ENCODE assay signal across 10 mouse cellular contexts in the genomic region with DNA sequence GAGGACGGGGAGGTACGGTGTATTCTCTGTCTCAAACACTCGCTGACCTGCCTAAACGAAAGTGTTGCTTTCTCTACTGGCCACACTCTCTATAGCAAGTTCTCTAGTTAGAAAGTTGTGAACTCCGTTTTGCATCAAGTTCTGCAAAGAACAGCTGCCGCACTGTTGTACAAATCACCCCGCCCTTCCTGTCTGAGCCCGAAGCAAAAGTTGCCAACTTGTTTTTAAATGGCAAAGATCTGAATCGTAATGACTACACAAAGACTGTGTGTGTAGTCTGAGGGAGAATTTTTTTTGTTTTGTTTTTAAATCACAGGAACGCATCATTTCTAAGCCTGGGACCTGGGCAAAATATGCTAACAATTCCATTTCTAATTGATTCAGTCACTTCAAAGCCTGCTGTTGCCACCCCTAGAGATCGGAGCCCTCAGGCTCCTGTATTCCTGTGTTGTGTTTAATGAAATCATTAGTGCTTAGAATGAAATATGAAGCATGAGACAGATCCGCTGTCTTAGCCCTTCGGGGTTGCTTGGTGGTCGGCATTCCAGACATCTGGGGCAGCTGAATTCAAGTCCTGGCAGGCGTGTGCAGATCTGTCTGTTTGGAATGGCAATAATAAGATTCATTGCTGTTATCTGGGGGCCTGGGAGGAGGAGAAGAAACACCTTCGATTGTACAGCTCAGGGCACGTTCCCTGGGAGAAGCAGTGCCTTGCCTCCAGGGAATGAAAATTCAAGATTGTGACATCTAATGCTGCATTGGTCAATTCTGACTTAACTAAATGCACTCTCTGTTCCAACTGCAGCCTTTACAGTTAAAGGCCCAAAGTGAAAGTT. TPM values are rescaled to one million over a fixed set of nuclear protein-coding genes. Genes with fewer than 3 reads are reported as not detected.
DNase-seq lines count a peak whose midpoint lies in the region; ATAC-seq and TF ChIP-seq lines count a peak whose summit lies in the region.
"Had no signal": no experiment of that assay in that cellular context is flagged by ENCODE, and none has a peak within 500 bp of the region (broad histone marks: within the 10 kb centered on the region; RNA-seq: fewer than 3 reads in every experiment).

No protein-coding gene starts in this region.

- no peaks in the 10 kb centered on the region for H3K4me1 ChIP-seq in MEL (ENCODE audit: control insufficient read depth in 1 of 2, insufficient read depth in 2 of 2, low read length in 2 of 2)
- H3K4me1 ChIP-seq in heart, embryonic 16.5 days (ENCODE audit: control insufficient read depth, insufficient read depth, low read length) = no peaks in the 10 kb centered on the region
- H3K4me1 ChIP-seq: megakaryocyte, embryonic 14.5 days had no signal

- TF ChIP-seq EP300 in MEL (IDR thresholded peaks at IDR 0.05; ENCODE audit: low read depth in 1 of 2, low read length in 2 of 2) = no peak

- peak overlapping the region; percentile 43 for H3K4me2 ChIP-seq in heart, embryonic 16.5 days (ENCODE audit: low read depth, low read length)

- peak; percentile 28 for DNase-seq in embryo, embryonic 10 days (ENCODE audit: low spot score)
- DNase-seq in embryo, embryonic 9.5 days (ENCODE audit: extremely low spot score) = no peak
- peak; percentile 25 for DNase-seq in MEL (ENCODE audit: low read depth, low spot score)
- DNase-seq in lung, postnatal 25 days (ENCODE audit: low spot score) = peak; percentile 59
- DNase-seq in ovary, postnatal 10 days (ENCODE audit: low spot score) = no peak
- no peak for DNase-seq in adipocyte (ENCODE audit: low spot score)
- no peak for DNase-seq in cerebellum, postnatal 4 days (ENCODE audit: low spot score in 2 of 2)

- no peak overlapping the region for H3K27ac ChIP-seq in MEL (ENCODE audit: control insufficient read depth, low read depth, low read length)
- H3K27ac ChIP-seq in heart, embryonic 16.5 days (ENCODE audit: low read length) = peak overlapping the region; percentile 66

- no peak for TF ChIP-seq CTCF in MEL (IDR thresholded peaks at IDR 0.05 in 2 of 3, conservative IDR thresholded peaks at IDR 0.05 in 1 of 3; ENCODE audit: control insufficient read depth in 1 of 3, insufficient read depth in 1 of 3, low read depth in 2 of 3, low read length in 3 of 3, poor library complexity in 1 of 3, severe bottlenecking in 1 of 3)

- ATAC-seq in heart, embryonic 16.5 days (replicated peaks; ENCODE audit: extremely low read depth, insufficient read depth, low FRiP score) = no peak

- TF ChIP-seq RAD21 in MEL (IDR thresholded peaks at IDR 0.05; ENCODE audit: low read depth, low read length) = no peak

- H3K36me3 ChIP-seq in MEL (ENCODE audit: control insufficient read depth in 1 of 2, insufficient read depth in 2 of 2, low read length in 2 of 2) = no peaks in the 10 kb centered on the region
- H3K36me3 ChIP-seq in heart, embryonic 16.5 days (ENCODE audit: control insufficient read depth, insufficient read depth) = peaks cover 49% of the 10 kb centered on the region

- no peaks in the 10 kb centered on the region for H3K9me3 ChIP-seq in MEL (replicated peaks; ENCODE audit: insufficient read depth, low read length)
- peaks cover 6% of the 10 kb centered on the region; the same call in 1 of the 2 replicates for H3K9me3 ChIP-seq in heart, embryonic 16.5 days (replicated peaks; ENCODE audit: control insufficient read depth, low read length)

- H3K79me2 ChIP-seq in MEL (ENCODE audit: control insufficient read depth, insufficient read depth, low read length, poor library complexity) = no peaks in the 10 kb centered on the region

- H3K27me3 ChIP-seq in MEL (ENCODE audit: control insufficient read depth in 1 of 2, insufficient read depth in 2 of 2, low read length in 2 of 2) = no peaks in the 10 kb centered on the region
- H3K27me3 ChIP-seq in heart, embryonic 16.5 days (ENCODE audit: control insufficient read depth, insufficient read depth, low read length) = no peaks in the 10 kb centered on the region
- H3K27me3 ChIP-seq: megakaryocyte, embryonic 14.5 days had no signal

- peak overlapping the region in 1 of 2 experiments; percentile 26; a peak in 2 of 4 replicates for H3K4me3 ChIP-seq in MEL (ENCODE audit: control insufficient read depth in 1 of 2, insufficient read depth in 1 of 2, low read depth in 2 of 2, low read length in 2 of 2)
- H3K4me3 ChIP-seq in heart, embryonic 16.5 days (ENCODE audit: low read length) = 0 out of 2 replicates have a peak overlapping the region, but pooled peaks have one; percentile 7
- H3K4me3 ChIP-seq: megakaryocyte, embryonic 14.5 days had no signal

- TF ChIP-seq POLR2A in MEL (IDR thresholded peaks at IDR 0.05; ENCODE audit: control insufficient read depth in 1 of 2, insufficient read depth in 1 of 2, low read depth in 1 of 2, low read length in 2 of 2, poor library complexity in 1 of 2) = no peak

- no peak overlapping the region for H3K9ac ChIP-seq in MEL (ENCODE audit: control insufficient read depth, low read depth, low read length, poor library complexity, severe bottlenecking)
- H3K9ac ChIP-seq in heart, embryonic 16.5 days (ENCODE audit: low read length) = 0 out of 2 replicates have a peak overlapping the region, but pooled peaks have one; percentile 13

- 58% methylated on average over 17 of the region's 17 CpGs for WGBS in heart, embryonic 16.5 days

TF ChIP-seq in MEL, 35 proteins besides CTCF, POLR2A, EP300 and RAD21:
- no peak for TF ChIP-seq BHLHE40 (IDR thresholded peaks at IDR 0.05; ENCODE audit: borderline replicate concordance, low read depth, low read length)

RNA-seq across cellular contexts. Expression of gene Zar1l, which starts 59.8 kb away (rescaled TPM):
- not detected in 2 replicates for total RNA-seq in MEL (2012; rRNA removed)
- not detected for polyA plus RNA-seq in MEL (2012; ENCODE audit: insufficient read depth in 1 of 2, insufficient read length in 2 of 2, low read depth in 1 of 2, low replicate concordance in 2 of 2, missing spikeins in 1 of 2)
- polyA plus RNA-seq in heart, embryonic 16.5 days (2015; fragmentation: Nextera tagmentation; extraction: Ambion mirVana) = not detected in 2 replicates
- total RNA-seq: common myeloid progenitor, adult 5-6 weeks had no signal

Comparison
In these comparisons a context has a peak if more than half of its experiments do, and no peak if none do; other contexts are left out.
1. DNase-seq: peak in embryo, embryonic 10 days (single experiment), MEL (single experiment) and lung, postnatal 25 days (single experiment); none in embryo, embryonic 9.5 days (single experiment), ovary, postnatal 10 days (single experiment), adipocyte (single experiment) and cerebellum, postnatal 4 days (0 of 2).